Mouse (Mus musculus): ENCODE results near the gene Col4a3. TPM values are rescaled to one million over a fixed set of nuclear protein-coding genes. Genes with fewer than 3 reads are reported as not detected.

The Col4a3 gene
- not detected for total RNA-seq (2023)

DNA sequence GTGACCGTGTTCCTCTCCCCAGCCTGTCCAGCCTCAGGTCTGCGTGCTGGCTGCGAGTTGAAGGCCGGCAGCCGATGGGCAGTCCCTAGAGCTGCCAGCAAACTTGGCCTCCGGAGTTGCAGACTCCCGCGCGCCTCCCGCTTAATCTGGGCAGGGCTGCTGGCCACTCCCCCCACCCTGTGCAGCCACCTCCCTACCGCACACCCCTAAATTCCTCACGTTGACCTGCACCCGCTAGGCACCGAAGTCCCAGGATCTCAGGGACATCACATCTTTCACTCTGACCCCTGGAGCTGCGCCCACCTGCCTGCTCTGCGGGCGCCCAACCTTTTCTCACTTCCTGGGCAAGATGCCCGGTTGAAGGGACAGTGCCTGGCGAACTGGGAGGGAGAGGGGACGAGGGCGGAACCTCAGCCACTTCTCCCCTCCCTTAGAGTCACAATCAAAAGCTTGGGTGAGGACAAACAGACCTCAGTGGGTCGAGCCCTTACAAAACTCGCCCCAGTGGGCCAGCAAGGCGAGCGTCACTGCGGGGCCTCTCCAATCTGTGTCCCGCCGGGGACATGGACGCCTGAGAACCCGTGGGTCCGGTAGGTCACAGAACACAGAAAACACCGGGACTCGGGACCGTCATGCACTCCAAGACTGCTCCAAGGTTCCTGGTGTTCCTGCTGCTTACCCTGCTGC, at the start of gene Col4a3, which contains the start of gene Col4a4:
Gene Col4a3 (plus strand): TSS at position 209 of the 687 bp plus-strand sequence.
Gene Col4a4 (minus strand): TSS at position 137 of the 687 bp plus-strand sequence.

DNA sequence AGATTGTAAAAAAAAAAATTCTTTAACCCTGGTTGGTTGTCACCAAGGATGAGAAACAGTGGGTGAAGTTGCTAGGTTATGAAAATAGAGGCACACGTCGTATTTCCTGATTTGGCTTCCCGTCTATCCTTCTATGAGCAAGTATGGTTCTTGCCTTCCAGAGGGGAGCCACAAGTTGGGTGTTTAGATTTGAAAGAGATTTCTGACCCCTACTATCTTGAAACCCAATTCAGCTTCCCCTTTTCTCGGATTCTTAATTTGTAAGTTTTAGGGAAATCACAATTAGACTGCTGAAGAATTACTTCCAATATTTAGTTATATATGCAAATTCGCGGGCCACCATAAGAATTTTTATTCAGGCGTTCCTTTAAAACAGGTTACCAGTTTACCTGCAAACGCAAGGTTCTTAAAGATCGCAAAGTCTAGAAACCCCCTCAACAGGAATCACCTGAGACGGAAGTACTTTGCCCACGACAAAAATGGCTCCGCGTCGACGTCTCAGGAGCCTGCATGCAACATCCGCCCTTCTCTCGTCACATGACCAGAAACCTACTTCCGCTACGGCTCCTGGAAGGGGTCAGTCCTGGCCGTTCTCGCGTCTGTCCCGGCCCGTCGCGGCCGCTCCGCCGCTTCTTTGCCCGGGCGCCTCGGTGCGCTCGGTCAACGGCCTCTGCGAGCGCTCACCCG, 137.8 kb downstream of the Col4a3 start, which contains the start of gene Mff:
Gene Mff (plus strand): TSS at position 552 of the 687 bp plus-strand sequence.

DNA sequence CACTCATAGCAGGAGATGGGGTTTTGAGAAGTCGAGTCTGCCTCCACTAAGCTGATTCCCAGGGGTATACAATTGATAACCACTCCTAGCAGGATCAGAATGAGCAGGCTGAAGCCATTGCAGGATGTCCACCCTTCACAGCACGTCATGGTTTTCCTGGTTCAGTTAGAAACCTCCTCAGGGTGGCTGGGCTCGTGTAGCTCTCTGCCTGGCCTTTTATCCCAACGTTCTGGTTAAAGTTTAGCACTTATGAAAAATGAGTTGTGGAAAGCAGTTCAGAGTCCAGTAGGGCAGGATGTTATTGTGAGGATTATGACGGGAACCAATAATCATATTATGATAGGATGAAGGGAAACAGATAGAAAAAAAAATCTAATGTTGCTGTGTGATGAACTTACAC, 181.5 kb downstream of the Col4a3 start, which contains the start of gene Tm4sf20:
Gene Tm4sf20 (minus strand): TSS at position 193 of the 400 bp plus-strand sequence.

DNA sequence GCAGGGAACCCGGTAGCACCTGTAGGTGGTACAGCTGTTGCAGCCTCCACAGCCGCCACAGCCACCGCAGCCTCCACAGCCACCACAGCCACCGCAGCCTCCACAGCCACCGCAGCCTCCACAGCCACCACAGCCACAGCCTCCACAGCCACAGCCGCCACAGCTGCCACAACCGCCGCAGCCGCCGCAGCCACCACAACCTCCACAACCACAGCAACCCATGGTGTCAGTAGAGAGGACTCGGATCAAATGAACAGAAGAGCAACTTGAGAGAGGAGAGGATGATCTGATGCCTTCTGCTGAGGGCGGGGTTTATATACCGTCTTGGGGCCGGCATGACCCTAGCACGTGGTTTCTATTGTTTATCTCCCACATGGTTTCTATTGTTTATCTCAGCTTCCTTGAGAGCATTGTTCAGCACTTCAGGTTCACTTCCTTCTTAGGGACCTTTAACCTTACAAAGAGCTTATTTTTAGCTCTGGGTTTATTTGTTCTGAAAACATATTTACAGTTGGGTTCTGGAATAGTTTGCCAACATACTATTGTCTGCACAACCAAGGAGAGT, 184.4 kb downstream of the Col4a3 start, which contains the start of gene Gm47791:
Gene Gm47791 (minus strand): TSS at position 222 of the 565 bp plus-strand sequence.

Other genes with a start within 250 kb of the Col4a3 start
- not detected for gene Col4a4, start 72 bp upstream of the Col4a3 start, total RNA-seq (2023)
- 100 to 1,000 TPM; 105 to 108 TPM for gene Mff, start 138.0 kb downstream of the Col4a3 start, total RNA-seq (2023)
- not detected for gene Tm4sf20, start 181.5 kb downstream of the Col4a3 start, total RNA-seq (2023)
- gene Gm47791, start 184.3 kb downstream of the Col4a3 start, total RNA-seq (2023) = not detected